ENCODE assay signal across 23 mouse cellular contexts in genomic region chr3:6866148-6866483, GRCm38 (mm10).
"Had no signal": no experiment of that assay in that cellular context is flagged by ENCODE, and none has a peak within 500 bp of the region (broad histone marks: within the 10 kb centered on the region; RNA-seq: fewer than 3 reads in every experiment).

No protein-coding gene starts in this region.

- H3K4me1 ChIP-seq: heart, embryonic 10.5 days; heart, embryonic 12.5 days; hindbrain, embryonic 15.5 days; intestine, embryonic 15.5 days; limb, embryonic 10.5 days; limb, embryonic 12.5 days; liver, embryonic 13.5 days; liver, embryonic 15.5 days had no signal

- DNase-seq: gastrocnemius, adult 2 months; gastrocnemius, postnatal 10 days; gastrocnemius, postnatal 25 days; heart, adult 18-20 months; heart, postnatal 10 days; heart, postnatal 4 days; kidney, adult 18-20 months; kidney, adult 8-10 months; kidney, postnatal 4 days; liver; liver, embryonic 13.5 days had no signal

- ATAC-seq: inflammation-experienced regulatory T-cells, adult 6 months; intestine, embryonic 15.5 days; intestine, postnatal 0 days had no signal

- H3K4me2 ChIP-seq: heart, embryonic 12.5 days; hindbrain, embryonic 15.5 days; intestine, embryonic 15.5 days; limb, embryonic 12.5 days; liver, embryonic 11.5 days; liver, embryonic 13.5 days; liver, embryonic 15.5 days had no signal

- H3K9ac ChIP-seq: heart, embryonic 12.5 days; hindbrain, embryonic 15.5 days; intestine, embryonic 15.5 days; limb, embryonic 12.5 days; liver, embryonic 13.5 days; liver, embryonic 15.5 days had no signal

- H3K36me3 ChIP-seq: heart, embryonic 10.5 days; heart, embryonic 12.5 days; hindbrain, embryonic 15.5 days; intestine, embryonic 15.5 days; limb, embryonic 10.5 days; limb, embryonic 12.5 days; liver, embryonic 13.5 days; liver, embryonic 15.5 days had no signal

- H3K27ac ChIP-seq: gastrocnemius, adult 2 months; heart, embryonic 10.5 days; hindbrain, embryonic 15.5 days; intestine, embryonic 15.5 days; layer of hippocampus, adult 2 months; left cerebral cortex, adult 2 months; limb, embryonic 10.5 days; limb, embryonic 12.5 days; liver, embryonic 13.5 days; liver, embryonic 15.5 days had no signal

- H3K27me3 ChIP-seq: heart, embryonic 12.5 days; hindbrain, embryonic 15.5 days; intestine, embryonic 15.5 days; limb, embryonic 12.5 days; liver, embryonic 13.5 days; liver, embryonic 15.5 days had no signal

- H3K4me3 ChIP-seq: gastrocnemius, adult 2 months; heart, embryonic 10.5 days; heart, embryonic 12.5 days; hindbrain, embryonic 15.5 days; intestine, embryonic 15.5 days; layer of hippocampus, adult 2 months; left cerebral cortex, adult 2 months; limb, embryonic 10.5 days; limb, embryonic 12.5 days; liver, embryonic 13.5 days; liver, embryonic 15.5 days had no signal

- H3K9me3 ChIP-seq: hindbrain, embryonic 15.5 days; intestine, embryonic 15.5 days; limb, embryonic 10.5 days; limb, embryonic 12.5 days; liver, embryonic 13.5 days; liver, embryonic 15.5 days had no signal
